Mouse (Mus musculus): Measurements from ENCODE around the gene AU040320. TPM values are rescaled to one million over a fixed set of nuclear protein-coding genes. Genes with fewer than 3 reads are reported as not detected.

The AU040320 gene
- polyA plus RNA-seq, 1 experiment from 2014 or later = 28.1 TPM

- H3K36me3 ChIP-seq (ENCODE audit: control insufficient read depth, insufficient read depth, low read length) = peaks cover 8% of the 10 kb centered on the region; the same call in 1 of the 2 replicates
- no peaks in the 10 kb centered on the region for H3K9me3 ChIP-seq (ENCODE audit: control insufficient read depth, low read length)
- H3K27me3 ChIP-seq (ENCODE audit: control insufficient read depth, insufficient read depth, low read length) = 0 out of 2 replicates have a peak, but pooled peaks cover 3% of the 10 kb centered on the region
- no peaks in the 10 kb centered on the region for H3K4me1 ChIP-seq (replicated peaks; ENCODE audit: control insufficient read depth, insufficient read depth, low read length)
- H3K4me2 ChIP-seq (replicated peaks; ENCODE audit: low read depth, low read length) = no peak overlapping the region
- H3K27ac ChIP-seq (ENCODE audit: low read depth, low read length) = no peak overlapping the region
- 84% methylated on average over 10 of the region's 10 CpGs for WGBS
- no peak overlapping the region for H3K9ac ChIP-seq (ENCODE audit: low read depth, low read length)
- ATAC-seq (ENCODE audit: low FRiP score) (no peak), DNase-seq (ENCODE audit: low spot score) (no peak)
- H3K4me3 ChIP-seq (ENCODE audit: low read depth, low read length) = no peak overlapping the region
Measured at GRCm38 (mm10) chr4:126746194-126746840, 7.0 kb upstream of the AU040320 start.

DNA sequence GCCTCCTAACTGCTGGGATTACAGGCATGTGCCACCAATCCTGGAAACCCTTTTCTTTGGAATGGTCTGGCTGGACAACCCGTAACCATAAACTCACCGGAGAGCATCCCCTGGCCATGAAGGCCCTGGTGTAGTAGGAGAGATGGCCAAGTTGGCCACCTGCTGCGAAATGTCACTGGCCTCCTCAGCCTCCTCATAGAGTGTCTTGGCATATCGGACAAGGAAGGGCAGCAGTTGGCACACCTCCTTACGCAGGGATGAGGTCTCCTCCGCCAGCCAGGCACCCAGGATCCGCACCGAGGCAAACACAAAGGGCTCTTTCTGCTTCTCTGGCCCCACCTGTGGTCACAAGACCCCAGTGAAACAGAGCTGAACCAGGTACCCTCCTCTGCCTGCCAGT lies 5.0 kb upstream of the AU040320 start:
- 92% methylated on average over 8 of the region's 8 CpGs for WGBS
- Histone ChIP-seq H3K9me3 (ENCODE audit: control insufficient read depth, low read length) (no peaks in the 10 kb centered on the region), H3K4me2 (replicated peaks; ENCODE audit: low read depth, low read length) (no peak overlapping the region), H3K9ac (ENCODE audit: low read depth, low read length) (no peak overlapping the region), H3K27me3 (ENCODE audit: control insufficient read depth, insufficient read depth, low read length) (0 out of 2 replicates have a peak, but pooled peaks cover 3% of the 10 kb centered on the region), H3K4me1 (replicated peaks; ENCODE audit: control insufficient read depth, insufficient read depth, low read length) (peaks cover 7% of the 10 kb centered on the region; the same call in 1 of the 2 replicates), H3K36me3 (ENCODE audit: control insufficient read depth, insufficient read depth, low read length) (peaks cover 8% of the 10 kb centered on the region; the same call in 1 of the 2 replicates), H3K27ac (ENCODE audit: low read depth, low read length) (no peak overlapping the region), H3K4me3 (ENCODE audit: low read depth, low read length) (no peak overlapping the region)
- DNase-seq (ENCODE audit: low spot score) (no peak), ATAC-seq (ENCODE audit: low FRiP score) (no peak)

DNA sequence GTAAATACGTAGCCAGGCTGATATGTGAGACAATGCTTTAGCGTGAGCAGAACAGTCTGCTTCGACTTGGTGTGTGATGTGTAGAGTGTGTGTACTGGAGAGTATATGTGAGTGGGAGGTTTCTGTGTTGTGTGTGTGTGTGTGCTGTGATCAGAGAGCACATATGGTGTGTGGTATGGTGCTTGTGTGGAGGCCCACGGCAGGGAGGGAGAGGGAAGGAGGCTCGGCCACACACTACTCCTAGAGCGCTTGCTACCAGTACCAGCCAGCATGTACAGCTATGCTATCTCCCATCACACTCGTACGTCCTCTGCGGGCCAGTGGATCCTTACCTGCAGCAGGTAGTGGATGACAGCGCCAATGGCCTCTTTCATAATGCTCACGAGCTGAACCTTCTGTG lies 3.8 kb upstream of the AU040320 start:
- no peak overlapping the region for H3K27ac ChIP-seq (ENCODE audit: low read depth, low read length)
- H3K4me3 ChIP-seq (ENCODE audit: low read depth, low read length) = no peak overlapping the region
- WGBS = 90% methylated on average over 11 of the region's 11 CpGs
- DNase-seq (ENCODE audit: low spot score) (no peak), ATAC-seq (ENCODE audit: low FRiP score) (no peak)
- H3K36me3 ChIP-seq (ENCODE audit: control insufficient read depth, insufficient read depth, low read length) = peaks cover 8% of the 10 kb centered on the region; the same call in 1 of the 2 replicates
- 0 out of 2 replicates have a peak, but pooled peaks cover 2% of the 10 kb centered on the region for H3K27me3 ChIP-seq (ENCODE audit: control insufficient read depth, insufficient read depth, low read length)
- peaks cover 7% of the 10 kb centered on the region; the same call in 1 of the 2 replicates for H3K4me1 ChIP-seq (replicated peaks; ENCODE audit: control insufficient read depth, insufficient read depth, low read length)
- H3K4me2 ChIP-seq (replicated peaks; ENCODE audit: low read depth, low read length) = no peak overlapping the region
- no peak overlapping the region for H3K9ac ChIP-seq (ENCODE audit: low read depth, low read length)
- H3K9me3 ChIP-seq (ENCODE audit: control insufficient read depth, low read length) = no peaks in the 10 kb centered on the region

GRCm38 (mm10) chr4:126750046-126750683 lies 3.2 kb upstream of the AU040320 start:
- 92% methylated on average over 26 of the region's 26 CpGs for WGBS
- no peaks in the 10 kb centered on the region for H3K9me3 ChIP-seq (ENCODE audit: control insufficient read depth, low read length)
- peaks cover 9% of the 10 kb centered on the region; the same call in 1 of the 2 replicates for H3K4me1 ChIP-seq (replicated peaks; ENCODE audit: control insufficient read depth, insufficient read depth, low read length)
- H3K27me3 ChIP-seq (ENCODE audit: control insufficient read depth, insufficient read depth, low read length) = no peaks in the 10 kb centered on the region
- H3K27ac ChIP-seq (ENCODE audit: low read depth, low read length) = no peak overlapping the region
- no peak for DNase-seq (ENCODE audit: low spot score)
- H3K4me2 ChIP-seq (replicated peaks; ENCODE audit: low read depth, low read length) = no peak overlapping the region
- H3K36me3 ChIP-seq (ENCODE audit: control insufficient read depth, insufficient read depth, low read length) = peaks cover 2% of the 10 kb centered on the region; the same call in 1 of the 2 replicates
- H3K9ac ChIP-seq (ENCODE audit: low read depth, low read length) = no peak overlapping the region
- ATAC-seq (ENCODE audit: low FRiP score) = no peak
- H3K4me3 ChIP-seq (ENCODE audit: low read depth, low read length) = no peak overlapping the region

DNA sequence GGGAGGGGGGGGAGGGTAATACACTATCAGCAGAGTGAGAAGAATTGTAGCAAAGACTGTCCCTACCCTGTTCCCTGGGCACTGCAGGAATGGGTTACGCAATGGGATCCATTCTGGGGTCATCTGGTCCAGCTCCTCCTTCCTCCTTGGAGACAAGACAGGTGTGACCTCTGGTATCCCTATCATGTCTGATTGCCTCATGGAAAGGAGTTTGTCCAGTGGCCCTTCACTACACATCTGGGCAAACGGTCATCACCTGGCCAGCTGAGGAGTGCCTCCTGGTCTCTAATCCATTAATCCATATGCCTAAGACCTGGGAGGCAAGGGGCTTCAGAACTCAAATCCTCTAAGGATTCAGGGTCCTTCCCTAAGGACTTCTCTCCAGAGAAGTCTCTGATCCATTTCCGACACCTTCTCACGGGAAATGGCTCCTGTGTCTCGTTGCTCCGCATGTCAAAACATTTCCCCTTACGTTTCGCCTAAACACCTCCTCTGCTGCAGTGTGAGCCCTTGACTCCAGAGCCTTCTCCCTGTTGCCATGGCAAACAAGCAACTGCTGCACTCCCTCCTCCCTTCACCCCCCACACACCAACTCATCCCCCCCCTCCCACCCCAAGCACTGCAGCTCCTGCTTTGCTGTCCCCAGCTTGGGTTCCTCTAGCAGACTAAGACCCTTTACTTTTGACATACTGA lies 2.3 kb upstream of the AU040320 start:
- DNase-seq (ENCODE audit: low spot score) (no peak), ATAC-seq (ENCODE audit: low FRiP score) (no peak)
- Histone ChIP-seq H3K9me3 (ENCODE audit: control insufficient read depth, low read length) (no peaks in the 10 kb centered on the region), H3K9ac (ENCODE audit: low read depth, low read length) (no peak overlapping the region), H3K36me3 (ENCODE audit: control insufficient read depth, insufficient read depth, low read length) (peaks cover 2% of the 10 kb centered on the region; the same call in 1 of the 2 replicates), H3K27ac (ENCODE audit: low read depth, low read length) (no peak overlapping the region), H3K4me2 (replicated peaks; ENCODE audit: low read depth, low read length) (no peak overlapping the region; the same call in 1 of the 2 replicates), H3K27me3 (ENCODE audit: control insufficient read depth, insufficient read depth, low read length) (no peaks in the 10 kb centered on the region), H3K4me3 (ENCODE audit: low read depth, low read length) (no peak overlapping the region), H3K4me1 (replicated peaks; ENCODE audit: control insufficient read depth, insufficient read depth, low read length) (peaks cover 9% of the 10 kb centered on the region; the same call in 1 of the 2 replicates)
- WGBS = 84% methylated on average over 8 of the region's 8 CpGs

- no peak overlapping the region for H3K27ac ChIP-seq (ENCODE audit: low read depth, low read length)
- WGBS = 57% methylated on average over 10 of the region's 10 CpGs
Measured at GRCm38 (mm10) chr4:126751556-126752023, 1.8 kb upstream of the AU040320 start.

DNA sequence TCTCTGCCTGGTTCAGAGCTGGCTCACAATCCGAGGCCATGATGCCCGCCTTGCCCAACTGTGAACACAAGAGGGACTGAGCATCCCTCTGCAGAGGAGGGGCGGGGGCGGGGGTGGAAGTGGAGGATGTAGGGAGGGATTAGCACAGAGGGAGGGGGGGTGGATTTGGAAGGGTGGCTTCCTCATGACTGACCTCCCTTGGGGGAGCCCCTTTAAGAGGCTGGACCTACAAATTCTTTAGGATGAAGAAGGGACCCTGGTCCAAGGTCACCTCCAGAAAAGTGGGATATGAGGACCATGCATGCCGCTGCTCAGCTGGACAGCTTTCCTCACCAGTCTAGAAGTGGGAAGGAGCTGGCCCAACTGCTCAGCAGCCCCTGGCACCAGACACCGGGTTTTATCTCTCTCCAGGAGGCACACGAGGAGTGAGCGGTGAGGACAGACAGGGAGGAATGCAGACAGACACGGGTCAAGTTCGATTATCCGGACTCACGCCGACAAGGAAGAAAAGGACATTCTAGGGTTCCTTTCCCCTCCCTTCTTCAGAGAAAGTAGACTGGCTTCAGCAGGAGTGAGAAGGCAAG lies 1.2 kb upstream of the AU040320 start:
- Histone ChIP-seq H3K27ac (ENCODE audit: low read depth, low read length) (peak overlapping the region; percentile 94; the same call in 1 of the 2 replicates), H3K27me3 (ENCODE audit: control insufficient read depth, insufficient read depth, low read length) (no peaks in the 10 kb centered on the region), H3K4me3 (ENCODE audit: low read depth, low read length) (peak overlapping the region; percentile 66), H3K9me3 (ENCODE audit: control insufficient read depth, low read length) (no peaks in the 10 kb centered on the region), H3K4me2 (replicated peaks; ENCODE audit: low read depth, low read length) (peak overlapping the region; percentile 94), H3K36me3 (ENCODE audit: control insufficient read depth, insufficient read depth, low read length) (no peaks in the 10 kb centered on the region), H3K4me1 (replicated peaks; ENCODE audit: control insufficient read depth, insufficient read depth, low read length) (peaks cover 9% of the 10 kb centered on the region; the same call in 1 of the 2 replicates), H3K9ac (ENCODE audit: low read depth, low read length) (peak overlapping the region; percentile 61)
- whole genome bisulfite sequencing = 4% methylated on average over 12 of the region's 13 CpGs
- DNase-seq (ENCODE audit: low spot score) (no peak), ATAC-seq (ENCODE audit: low FRiP score) (no peak)

More at GRCm38 (mm10) chr4:126751556-126752023, 1.8 kb upstream of the AU040320 start:
- Histone ChIP-seq H3K36me3 (ENCODE audit: control insufficient read depth, insufficient read depth, low read length) (peaks cover 2% of the 10 kb centered on the region; the same call in 1 of the 2 replicates), H3K9ac (ENCODE audit: low read depth, low read length) (0 out of 2 replicates have a peak overlapping the region, but pooled peaks have one; percentile 7), H3K4me1 (replicated peaks; ENCODE audit: control insufficient read depth, insufficient read depth, low read length) (peaks cover 9% of the 10 kb centered on the region; the same call in 1 of the 2 replicates), H3K4me3 (ENCODE audit: low read depth, low read length) (peak overlapping the region; percentile 66), H3K4me2 (replicated peaks; ENCODE audit: low read depth, low read length) (peak overlapping the region; percentile 94), H3K9me3 (ENCODE audit: control insufficient read depth, low read length) (no peaks in the 10 kb centered on the region), H3K27me3 (ENCODE audit: control insufficient read depth, insufficient read depth, low read length) (no peaks in the 10 kb centered on the region)
- DNase-seq (ENCODE audit: low spot score) (no peak), ATAC-seq (ENCODE audit: low FRiP score) (no peak)

GRCm38 (mm10) chr4:126752608-126753141 lies 669 bp upstream of the AU040320 start:
- DNase-seq (ENCODE audit: low spot score) = peak; percentile 72
- peaks cover 9% of the 10 kb centered on the region; the same call in 1 of the 2 replicates for H3K4me1 ChIP-seq (replicated peaks; ENCODE audit: control insufficient read depth, insufficient read depth, low read length)

More at GRCm38 (mm10) chr4:126752608-126753141, 669 bp upstream of the AU040320 start:
- H3K9ac ChIP-seq (ENCODE audit: low read depth, low read length) = peak overlapping the region; percentile 61
- ATAC-seq (ENCODE audit: low FRiP score) = peak; percentile 12
- no peaks in the 10 kb centered on the region for H3K27me3 ChIP-seq (ENCODE audit: control insufficient read depth, insufficient read depth, low read length)
- no peaks in the 10 kb centered on the region for H3K9me3 ChIP-seq (ENCODE audit: control insufficient read depth, low read length)
- H3K36me3 ChIP-seq (ENCODE audit: control insufficient read depth, insufficient read depth, low read length) = no peaks in the 10 kb centered on the region
- H3K4me3 ChIP-seq (ENCODE audit: low read depth, low read length) = peak overlapping the region; percentile 66
- peak overlapping the region; percentile 94 for H3K27ac ChIP-seq (ENCODE audit: low read depth, low read length)
- under 1% methylated on average over 23 of the region's 23 CpGs for WGBS
- peak overlapping the region; percentile 94 for H3K4me2 ChIP-seq (replicated peaks; ENCODE audit: low read depth, low read length)

Measured in hindbrain, embryonic 11.5 days (tissue).